Mouse (Mus musculus) lung, embryonic 16.5 days (tissue): ENCODE measurements around the gene Arhgap35. TPM values are rescaled to one million over a fixed set of nuclear protein-coding genes. Genes with fewer than 3 reads are reported as not detected.
"Not testable (repeated sequence)": the region's sequence is repeated elsewhere in the genome, so short reads cannot be mapped to it uniquely, and the experiment has no call there.

Source experiments
- ATAC-seq: fragments of 200-750 bp; cut with Nextera tagmentation; 2 replicates; pipeline ENCODE4 v1.8.0; 2017; ENCODE audit warnings: low read depth, mild to moderate bottlenecking, moderate library complexity
- H3K27ac ChIP-seq: fragments of 300-500 bp; sonication (generic); 2 replicates; pipeline ENCODE4 v1.5.1; 2014; ENCODE audit warnings: mild to moderate bottlenecking, control low read depth, low read length
- H3K27me3 ChIP-seq: fragments of 300-500 bp; sonication (generic); 2 replicates; pipeline ENCODE4 v1.6.1; 2014; ENCODE audit warnings: low read depth, low read length, mixed read lengths; ENCODE audit not compliant: control insufficient read depth, insufficient read depth
- H3K36me3 ChIP-seq: fragments of 300-500 bp; sonication (generic); 2 replicates; pipeline ENCODE4 v1.6.1; 2014; ENCODE audit warnings: low read length; ENCODE audit not compliant: control insufficient read depth, insufficient read depth
- H3K4me1 ChIP-seq: fragments of 300-500 bp; sonication (generic); replicated peaks from 2 replicates; pipeline ENCODE4 v1.6.1; 2014; ENCODE audit warnings: low read length, mixed read lengths; ENCODE audit not compliant: control insufficient read depth, insufficient read depth
- H3K4me2 ChIP-seq: fragments of 300-500 bp; sonication (generic); 2 replicates; pipeline ENCODE4 v1.6.1; 2014; ENCODE audit warnings: low read depth, low read length, control low read depth
- H3K4me3 ChIP-seq: fragments of 300-500 bp; sonication (generic); 2 replicates; pipeline ENCODE4 v1.5.1; 2014; ENCODE audit warnings: mild to moderate bottlenecking, low read length, control low read depth
- H3K9ac ChIP-seq: fragments of 300-500 bp; sonication (generic); 2 replicates; pipeline ENCODE4 v1.6.1; 2014; ENCODE audit warnings: low read length, control low read depth
- H3K9me3 ChIP-seq: fragments of 300-500 bp; sonication (generic); 2 replicates; pipeline ENCODE4 v1.6.1; 2016; ENCODE audit warnings: low read length; ENCODE audit not compliant: control insufficient read depth
- WGBS: fragments of 180-500 bp; shearing (Covaris S2); extraction: QIAGEN DNeasy Blood & Tissue Kit; methylation state at CpG from one replicate; pipeline ENCODE4 v1.1.7; 2014; 5-methylcytosine and 5-hydroxymethylcytosine counted together
- polyA plus RNA-seq: library from polyadenylated mRNA; unstranded; fragments of >200 nt; fragmentation: Nextera tagmentation; extraction: Ambion mirVana; gene quantifications from 2 replicates; pipeline ENCODE4 v1.2.1, GENCODE M21; 2015

Arhgap35 gene
- polyA plus RNA-seq: 16.4 and 17.8 TPM in 2 replicates

- Histone ChIP-seq H3K36me3 (no peaks in the 10 kb centered on the region), H3K4me1 (peaks cover 53% of the 10 kb centered on the region), H3K9me3 (no peaks in the 10 kb centered on the region), H3K27me3 (no peaks in the 10 kb centered on the region), H3K9ac (peak within 1 kb of the TSS; percentile 98), H3K4me2 (peak within 1 kb of the TSS; percentile 55), H3K4me3 (peak within 1 kb of the TSS; percentile 87), H3K27ac (peak within 1 kb of the TSS; percentile 100)
- WGBS: under 1% methylated on average over 72 of the region's 78 CpGs
- ATAC-seq: peak; percentile 95
Observed at GRCm38 (mm10) chr7:16614888-16615715, at the start of gene Arhgap35. TSS of gene Arhgap35 (minus strand) at chr7:16614993.

- Histone ChIP-seq H3K27ac (no peak overlapping the region), H3K27me3 (no peaks in the 10 kb centered on the region), H3K4me3 (no peak overlapping the region), H3K4me2 (no peak overlapping the region), H3K9me3 (peaks cover 3% of the 10 kb centered on the region; the same call in 1 of the 2 replicates), H3K36me3 (no peaks in the 10 kb centered on the region), H3K9ac (no peak overlapping the region), H3K4me1 (no peaks in the 10 kb centered on the region)
- WGBS: 62% methylated on average over 12 of the region's 12 CpGs
- no peak for ATAC-seq
Observed at GRCm38 (mm10) chr7:16644260-16644659, 29.5 kb upstream of the Arhgap35 start.

GRCm38 (mm10) chr7:16643106-16643505, 28.3 kb upstream of the Arhgap35 start:
- H3K4me1 ChIP-seq: not testable (repeated sequence)

GRCm38 (mm10) chr7:16639028-16639427, 24.2 kb upstream of the Arhgap35 start:
- ATAC-seq: no peak
- WGBS: 45% methylated on average over 3 of the region's 3 CpGs

More at GRCm38 (mm10) chr7:16643106-16643505, 28.3 kb upstream of the Arhgap35 start:
- 54% methylated on average over 3 of the region's 4 CpGs for WGBS
- not testable (repeated sequence) for H3K4me2 ChIP-seq, H3K36me3 ChIP-seq, H3K9me3 ChIP-seq, H3K9ac ChIP-seq, H3K4me3 ChIP-seq, H3K27me3 ChIP-seq, H3K27ac ChIP-seq
- ATAC-seq: 0 out of 2 replicates have a peak, but pooled peaks have one; percentile 36

GRCm38 (mm10) chr7:16635116-16635515, 20.3 kb upstream of the Arhgap35 start:
- no peaks in the 10 kb centered on the region for H3K9me3 ChIP-seq
- WGBS: 55% methylated on average over 3 of the region's 3 CpGs
- H3K27me3 ChIP-seq: no peaks in the 10 kb centered on the region
- H3K4me3 ChIP-seq: no peak overlapping the region
- ATAC-seq: no peak
- H3K27ac ChIP-seq: no peak overlapping the region
- no peaks in the 10 kb centered on the region for H3K4me1 ChIP-seq
- no peaks in the 10 kb centered on the region for H3K36me3 ChIP-seq
- H3K9ac ChIP-seq: no peak overlapping the region
- no peak overlapping the region for H3K4me2 ChIP-seq

More at GRCm38 (mm10) chr7:16639028-16639427, 24.2 kb upstream of the Arhgap35 start:
- Histone ChIP-seq H3K27me3 (no peaks in the 10 kb centered on the region), H3K27ac (no peak overlapping the region), H3K4me1 (no peaks in the 10 kb centered on the region), H3K9me3 (peaks cover 3% of the 10 kb centered on the region; the same call in 1 of the 2 replicates), H3K36me3 (no peaks in the 10 kb centered on the region), H3K9ac (no peak overlapping the region), H3K4me3 (no peak overlapping the region), H3K4me2 (no peak overlapping the region)

GRCm38 (mm10) chr7:16633913-16634312, 19.1 kb upstream of the Arhgap35 start:
- H3K27ac ChIP-seq, H3K9ac ChIP-seq, H3K4me3 ChIP-seq, H3K27me3 ChIP-seq, H3K36me3 ChIP-seq, H3K4me2 ChIP-seq, H3K9me3 ChIP-seq, H3K4me1 ChIP-seq: not testable (repeated sequence)
- 12% methylated on average over 10 of the region's 10 CpGs for WGBS
- ATAC-seq: 0 out of 2 replicates have a peak, but pooled peaks have one; percentile 51

- 69% methylated on average over 4 of the region's 4 CpGs for WGBS
- H3K4me3 ChIP-seq: no peak overlapping the region
- H3K9me3 ChIP-seq: no peaks in the 10 kb centered on the region
- H3K27ac ChIP-seq: no peak overlapping the region
- no peak overlapping the region for H3K9ac ChIP-seq
- H3K4me1 ChIP-seq: no peaks in the 10 kb centered on the region
- no peak overlapping the region for H3K4me2 ChIP-seq
- no peaks in the 10 kb centered on the region for H3K36me3 ChIP-seq
- ATAC-seq: no peak
- no peaks in the 10 kb centered on the region for H3K27me3 ChIP-seq
Observed at GRCm38 (mm10) chr7:16631932-16632331, 17.1 kb upstream of the Arhgap35 start.

GRCm38 (mm10) chr7:16631025-16631424, 16.2 kb upstream of the Arhgap35 start:
- Histone ChIP-seq H3K9ac (no peak overlapping the region), H3K27me3 (no peaks in the 10 kb centered on the region), H3K4me1 (no peaks in the 10 kb centered on the region), H3K4me3 (no peak overlapping the region), H3K9me3 (no peaks in the 10 kb centered on the region), H3K27ac (no peak overlapping the region), H3K36me3 (no peaks in the 10 kb centered on the region), H3K4me2 (no peak overlapping the region)
- WGBS: 34% methylated on average over 4 of the region's 4 CpGs
- ATAC-seq: no peak

GRCm38 (mm10) chr7:16629598-16630296, 15.0 kb upstream of the Arhgap35 start:
- no peaks in the 10 kb centered on the region for H3K36me3 ChIP-seq
- 18% methylated on average over 10 of the region's 10 CpGs for whole genome bisulfite sequencing
- no peaks in the 10 kb centered on the region for H3K4me1 ChIP-seq
- no peak overlapping the region for H3K9ac ChIP-seq
- no peak overlapping the region for H3K4me3 ChIP-seq
- H3K27me3 ChIP-seq: no peaks in the 10 kb centered on the region
- H3K9me3 ChIP-seq: no peaks in the 10 kb centered on the region
- ATAC-seq: 0 out of 2 replicates have a peak, but pooled peaks have one; percentile 18
- H3K4me2 ChIP-seq: no peak overlapping the region
- H3K27ac ChIP-seq: no peak overlapping the region
